Mouse (Mus musculus) spleen, adult 2 months (tissue): ENCODE results near the gene Rps16.

Source experiments
- CTCF ChIP-seq: fragments of 200-500 bp; IDR thresholded peaks from 2 replicates; pipeline ENCODE4 v1.5.1; 2011; ENCODE audit warnings: mild to moderate bottlenecking, inconsistent platforms; ENCODE audit not compliant: insufficient read depth, insufficient read length, insufficient replicate concordance; ENCODE audit errors: extremely low read depth
- POLR2A ChIP-seq: fragments of 200-500 bp; IDR thresholded peaks from 2 replicates; pipeline ENCODE4 v1.6.1; 2011; ENCODE audit warnings: low read depth, low read length, inconsistent platforms

DNA sequence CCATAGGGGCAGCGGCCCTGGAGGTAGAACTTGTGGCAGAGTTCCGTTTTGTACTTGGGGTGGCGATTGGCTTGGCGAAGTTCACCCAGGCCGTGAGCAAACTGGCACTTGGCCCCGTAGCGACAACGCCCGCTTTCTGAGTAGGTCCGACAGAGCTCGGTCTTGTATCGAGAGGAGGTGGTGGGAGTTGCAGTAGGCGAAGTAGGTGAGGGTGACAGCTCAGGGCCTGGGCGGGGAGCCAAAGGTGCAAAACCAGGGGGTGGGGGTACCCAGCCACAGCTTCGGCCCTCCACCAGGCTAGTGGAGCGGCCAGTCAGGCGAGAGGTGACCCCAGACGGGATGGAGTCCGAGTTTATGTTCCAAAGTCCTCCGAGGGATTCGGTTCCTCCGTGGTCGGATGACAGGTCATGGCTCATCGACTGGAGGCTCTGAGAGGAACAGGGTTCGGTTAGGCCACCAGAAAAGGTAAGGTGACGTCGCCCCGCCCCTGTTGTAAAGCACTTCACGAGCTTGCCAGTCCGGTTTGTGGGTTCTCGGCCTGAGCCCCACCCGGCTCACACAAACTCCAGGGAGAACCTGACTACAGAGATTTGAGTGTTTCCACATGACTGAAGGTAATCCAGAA lies 27.7 kb downstream of the Rps16 start:
- TF ChIP-seq CTCF: no peak
- TF ChIP-seq POLR2A: no peak
